Mouse (Mus musculus): ENCODE data around the gene Pir.

GRCm38 (mm10) chrX:164348937-164349336 is 79.8 kb downstream of the Pir start:
- TF ChIP-seq CTCF (IDR thresholded peaks at IDR 0.05; ENCODE audit: extremely low read depth, insufficient read depth, insufficient read length, insufficient replicate concordance), result no peak
- no peak for TF ChIP-seq POLR2A (IDR thresholded peaks at IDR 0.05; ENCODE audit: low read depth, low read length)

All from spleen, adult 2 months (tissue).